Mouse (Mus musculus): ENCODE measurements at regions not wholly inside any gene's neighbourhood (a gene's known extent, or its start where the extent isn't known, plus 50 kb on each side); places are given as distances from the start of the nearest gene placed in this dataset.

DNA sequence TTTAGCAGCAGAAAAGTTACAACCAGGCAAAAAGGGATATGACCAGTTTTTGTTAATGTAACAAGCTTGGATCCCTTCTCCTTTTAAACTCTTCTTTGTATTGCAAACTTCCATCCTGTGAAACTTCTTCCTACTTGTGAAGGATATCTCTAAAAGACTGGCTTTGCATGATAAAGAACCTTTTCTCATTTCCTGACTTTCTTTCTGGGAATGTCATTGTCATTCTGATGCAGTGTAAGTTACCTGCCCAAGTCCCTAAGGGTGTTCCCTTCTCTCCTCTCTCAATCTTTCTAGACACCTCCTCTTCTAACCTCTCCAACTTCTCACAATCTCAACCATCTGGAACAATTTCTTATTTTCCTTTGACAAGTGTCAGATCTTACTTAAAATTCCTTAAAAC lies 874.0 kb upstream of the Mms22l start:
- no peak for TF ChIP-seq CTCF (IDR thresholded peaks at IDR 0.05; ENCODE audit: extremely low read depth, insufficient read depth, low read length)
- TF ChIP-seq POLR2A (IDR thresholded peaks at IDR 0.05; ENCODE audit: extremely low read depth, insufficient read depth, low read length), result no peak

All from cortical plate, adult 2 months (tissue).